Mouse (Mus musculus): ENCODE data around the gene Mthfd1l. TPM values are rescaled to one million over a fixed set of nuclear protein-coding genes. Genes with fewer than 3 reads are reported as not detected.

Mthfd1l gene
- polyA plus RNA-seq, 1 experiment = 5.8 TPM

DNA sequence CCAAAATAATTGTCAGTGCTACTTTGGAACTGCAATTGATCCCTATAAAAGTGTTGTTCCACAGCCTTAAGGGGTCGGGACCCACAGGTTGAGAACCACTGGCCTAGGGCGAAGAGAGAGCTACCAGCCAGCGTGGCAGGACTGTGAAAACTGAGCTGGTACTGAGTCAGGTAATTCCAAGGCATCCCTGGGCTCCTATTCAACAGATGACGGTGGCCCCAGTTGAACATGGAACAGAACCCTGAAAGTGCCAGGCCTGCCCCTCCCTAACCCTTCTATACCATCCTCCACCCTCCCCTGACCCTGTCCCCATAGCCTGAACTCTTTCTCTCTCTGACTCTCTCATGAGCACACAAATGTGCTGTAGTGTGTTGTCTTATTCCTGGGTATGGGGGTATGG is 77.3 kb downstream of the Mthfd1l start:
- H3K27ac ChIP-seq (ENCODE audit: insufficient read depth, low read length) = no peak overlapping the region
- no peaks in the 10 kb centered on the region; the same call in 1 of the 2 replicates for H3K36me3 ChIP-seq (ENCODE audit: control insufficient read depth, insufficient read depth, low read length)
- no peak overlapping the region for H3K4me3 ChIP-seq (ENCODE audit: extremely low read depth, insufficient read depth, insufficient read length)
- H3K27me3 ChIP-seq (ENCODE audit: control insufficient read depth, insufficient read depth, low read length) = no peaks in the 10 kb centered on the region
- 97% methylated on average over 4 of the region's 4 CpGs for WGBS
- H3K4me1 ChIP-seq (ENCODE audit: control insufficient read depth, insufficient read depth, insufficient read length) = no peaks in the 10 kb centered on the region
- DNase-seq (ENCODE audit: low read depth in 1 of 2, low spot score in 2 of 2) = no peak
- TF ChIP-seq POLR2A (IDR thresholded peaks at IDR 0.05; ENCODE audit: low read depth, low read length) = no peak

DNA sequence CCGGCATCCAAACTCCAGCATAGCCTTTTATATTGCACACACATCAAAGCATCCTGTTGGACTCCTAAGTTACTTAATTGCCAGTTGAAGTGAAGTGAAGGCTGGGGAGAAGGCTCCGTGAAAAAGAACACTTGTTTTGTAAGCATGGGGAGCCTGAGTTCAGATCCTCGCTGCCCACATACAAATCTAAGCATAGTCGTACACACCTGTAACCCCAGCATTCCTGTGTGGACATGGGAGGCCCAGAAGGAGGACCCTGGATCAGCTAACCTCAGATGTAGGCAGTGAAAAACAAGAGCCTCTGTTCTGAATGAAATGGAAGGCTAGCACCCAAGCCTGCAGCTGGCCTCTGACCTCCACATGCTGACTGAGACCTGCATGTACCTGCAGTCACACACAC is 79.8 kb downstream of the Mthfd1l start:
- WGBS = 91% methylated on average over 4 of the region's 4 CpGs
- Histone ChIP-seq H3K4me3 (ENCODE audit: extremely low read depth, insufficient read depth, insufficient read length) (no peak overlapping the region), H3K27ac (ENCODE audit: insufficient read depth, low read length) (no peak overlapping the region), H3K27me3 (ENCODE audit: control insufficient read depth, insufficient read depth, low read length) (no peaks in the 10 kb centered on the region), H3K4me1 (ENCODE audit: control insufficient read depth, insufficient read depth, insufficient read length) (no peaks in the 10 kb centered on the region), H3K36me3 (ENCODE audit: control insufficient read depth, insufficient read depth, low read length) (no peaks in the 10 kb centered on the region; the same call in 1 of the 2 replicates)
- TF ChIP-seq POLR2A (IDR thresholded peaks at IDR 0.05; ENCODE audit: low read depth, low read length) (no peak), CTCF (IDR thresholded peaks at IDR 0.05; ENCODE audit: extremely low read depth, insufficient read depth, insufficient read length, insufficient replicate concordance) (no peak)
- DNase-seq (ENCODE audit: low read depth in 1 of 2, low spot score in 2 of 2) = no peak

DNA sequence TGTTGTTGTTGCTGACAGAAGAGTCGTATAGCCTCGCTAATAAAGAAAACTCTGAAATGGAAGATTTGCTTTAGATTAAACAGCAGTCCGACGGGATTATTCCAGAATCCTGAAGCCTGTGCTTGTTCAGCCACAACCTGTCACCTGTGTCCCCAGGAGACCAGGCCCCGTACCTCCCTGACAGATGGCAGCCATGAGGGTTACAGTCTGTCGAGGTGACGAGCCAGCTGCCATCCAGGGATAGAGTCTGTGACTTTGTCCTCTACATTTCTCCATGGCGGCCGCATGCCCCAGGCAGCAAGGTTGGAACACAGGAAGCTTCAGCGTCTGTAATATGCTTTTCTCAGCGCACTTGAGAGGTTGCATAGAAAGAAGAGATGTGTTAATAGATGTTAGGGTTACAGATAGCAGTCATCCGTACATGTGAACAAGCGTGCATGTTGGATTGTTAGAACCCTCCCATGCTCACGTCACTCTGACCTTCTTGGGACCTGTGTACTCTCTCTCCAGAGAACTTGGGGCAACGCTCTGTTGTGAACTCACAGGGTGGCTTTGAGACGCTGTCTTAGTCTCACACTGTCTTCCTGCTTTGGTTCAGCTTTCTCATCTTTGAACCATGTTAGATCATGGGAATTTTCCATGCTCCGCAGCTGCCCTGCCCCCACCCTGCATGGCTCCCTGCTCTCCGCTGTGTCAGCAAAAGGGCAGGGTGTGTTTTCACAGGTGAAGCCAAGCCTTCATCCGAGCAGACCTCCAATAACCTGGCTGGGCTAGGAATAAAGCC is 80.6 kb downstream of the Mthfd1l start:
- Histone ChIP-seq H3K36me3 (ENCODE audit: control insufficient read depth, insufficient read depth, low read length) (no peaks in the 10 kb centered on the region), H3K4me3 (ENCODE audit: extremely low read depth, insufficient read depth, insufficient read length) (no peak overlapping the region), H3K27me3 (ENCODE audit: control insufficient read depth, insufficient read depth, low read length) (no peaks in the 10 kb centered on the region), H3K4me1 (ENCODE audit: control insufficient read depth, insufficient read depth, insufficient read length) (no peaks in the 10 kb centered on the region), H3K27ac (ENCODE audit: insufficient read depth, low read length) (no peak overlapping the region)
- no peak for DNase-seq (ENCODE audit: low read depth in 1 of 2, low spot score in 2 of 2)
- WGBS = 93% methylated on average over 19 of the region's 19 CpGs
- TF ChIP-seq POLR2A (IDR thresholded peaks at IDR 0.05; ENCODE audit: low read depth, low read length) = no peak
- TF ChIP-seq CTCF (IDR thresholded peaks at IDR 0.05; ENCODE audit: extremely low read depth, insufficient read depth, insufficient read length, insufficient replicate concordance) = no peak

DNA sequence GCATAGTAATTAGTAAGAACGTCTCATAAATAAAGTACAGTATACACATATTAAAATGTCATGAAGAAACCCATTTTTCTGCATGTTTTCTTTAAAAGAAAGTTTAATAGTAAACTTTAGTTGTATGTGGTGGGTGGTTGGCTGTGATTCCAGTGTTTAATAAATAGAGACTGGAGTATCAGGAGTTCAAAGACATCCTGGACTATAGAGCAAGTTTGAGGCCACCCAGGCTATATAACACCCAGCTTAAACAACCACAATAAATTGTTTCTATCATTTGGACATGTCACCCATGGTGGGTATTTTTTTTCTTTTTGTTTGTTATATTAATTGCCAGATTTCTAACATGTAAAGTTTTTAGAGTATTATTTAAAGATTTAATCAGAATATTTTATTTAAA is 81.7 kb downstream of the Mthfd1l start:
- H3K27me3 ChIP-seq (ENCODE audit: control insufficient read depth, insufficient read depth, low read length) = no peaks in the 10 kb centered on the region
- WGBS = 96% methylated on average over 1 of the region's 1 CpGs
- TF ChIP-seq CTCF (IDR thresholded peaks at IDR 0.05; ENCODE audit: extremely low read depth, insufficient read depth, insufficient read length, insufficient replicate concordance) (no peak), POLR2A (IDR thresholded peaks at IDR 0.05; ENCODE audit: low read depth, low read length) (no peak)
- no peak overlapping the region for H3K27ac ChIP-seq (ENCODE audit: insufficient read depth, low read length)
- H3K36me3 ChIP-seq (ENCODE audit: control insufficient read depth, insufficient read depth, low read length) = no peaks in the 10 kb centered on the region
- no peak overlapping the region for H3K4me3 ChIP-seq (ENCODE audit: extremely low read depth, insufficient read depth, insufficient read length)
- no peak for DNase-seq (ENCODE audit: low read depth in 1 of 2, low spot score in 2 of 2)
- H3K4me1 ChIP-seq (ENCODE audit: control insufficient read depth, insufficient read depth, insufficient read length) = no peaks in the 10 kb centered on the region

DNA sequence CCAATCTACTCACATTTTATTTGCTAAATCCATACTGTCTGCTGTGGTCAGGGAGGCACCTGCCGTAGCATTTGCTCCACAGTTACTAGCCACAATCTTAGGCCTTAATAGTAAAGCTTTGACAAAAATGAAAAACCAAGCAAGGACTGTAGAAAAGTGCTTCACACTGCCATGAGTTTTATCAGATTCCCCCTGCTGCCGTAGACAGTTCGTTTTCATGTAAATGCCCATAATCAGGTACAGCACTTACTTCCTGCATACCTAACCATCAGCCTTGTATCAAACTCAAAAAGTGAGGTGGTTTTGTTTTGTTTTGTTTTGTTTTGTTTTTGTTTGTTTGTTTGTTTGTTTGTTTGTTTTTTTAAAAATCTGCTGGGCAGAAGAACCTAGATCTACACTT is 84.5 kb downstream of the Mthfd1l start:
- WGBS = 96% methylated on average over 3 of the region's 3 CpGs
- no peaks in the 10 kb centered on the region for H3K36me3 ChIP-seq (ENCODE audit: control insufficient read depth, insufficient read depth, low read length)

DNA sequence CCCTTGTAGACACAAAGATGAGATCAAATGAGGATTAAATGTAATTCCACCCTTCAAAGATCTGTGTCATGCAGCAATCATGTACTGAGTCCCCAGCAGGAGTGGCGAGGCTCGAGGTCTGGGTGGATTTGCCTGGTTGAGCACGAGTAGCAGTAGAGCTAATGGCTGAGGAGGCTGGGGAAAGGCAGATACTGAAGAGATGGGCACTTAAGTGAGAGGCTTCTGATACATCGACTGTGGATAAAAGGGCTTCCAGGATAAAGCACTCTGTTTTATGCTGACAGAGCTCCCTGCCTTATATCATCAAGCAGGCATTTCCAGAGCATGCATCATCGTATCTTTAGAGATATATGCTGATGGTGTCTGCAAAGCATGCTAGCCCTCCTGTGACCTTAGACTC is 84.9 kb downstream of the Mthfd1l start:
- WGBS = 88% methylated on average over 5 of the region's 5 CpGs
- H3K36me3 ChIP-seq (ENCODE audit: control insufficient read depth, insufficient read depth, low read length) = no peaks in the 10 kb centered on the region

More for the DNA sequence above, 84.5 kb downstream of the Mthfd1l start:
- H3K4me3 ChIP-seq (ENCODE audit: extremely low read depth, insufficient read depth, insufficient read length) = no peak overlapping the region
- TF ChIP-seq CTCF (IDR thresholded peaks at IDR 0.05; ENCODE audit: extremely low read depth, insufficient read depth, insufficient read length, insufficient replicate concordance) = no peak
- no peak for TF ChIP-seq POLR2A (IDR thresholded peaks at IDR 0.05; ENCODE audit: low read depth, low read length)
- DNase-seq (ENCODE audit: low read depth in 1 of 2, low spot score in 2 of 2) = no peak
- no peaks in the 10 kb centered on the region for H3K4me1 ChIP-seq (ENCODE audit: control insufficient read depth, insufficient read depth, insufficient read length)
- H3K27ac ChIP-seq (ENCODE audit: insufficient read depth, low read length) = no peak overlapping the region
- no peaks in the 10 kb centered on the region for H3K27me3 ChIP-seq (ENCODE audit: control insufficient read depth, insufficient read depth, low read length)

More for the DNA sequence above, 84.9 kb downstream of the Mthfd1l start:
- Histone ChIP-seq H3K4me3 (ENCODE audit: extremely low read depth, insufficient read depth, insufficient read length) (no peak overlapping the region), H3K27me3 (ENCODE audit: control insufficient read depth, insufficient read depth, low read length) (no peaks in the 10 kb centered on the region), H3K4me1 (ENCODE audit: control insufficient read depth, insufficient read depth, insufficient read length) (no peaks in the 10 kb centered on the region), H3K27ac (ENCODE audit: insufficient read depth, low read length) (no peak overlapping the region)
- no peak for DNase-seq (ENCODE audit: low read depth in 1 of 2, low spot score in 2 of 2)
- TF ChIP-seq POLR2A (IDR thresholded peaks at IDR 0.05; ENCODE audit: low read depth, low read length) (no peak), CTCF (IDR thresholded peaks at IDR 0.05; ENCODE audit: extremely low read depth, insufficient read depth, insufficient read length, insufficient replicate concordance) (no peak)
